Mouse (Mus musculus) E14TG2a.4 (cell line): ENCODE measurements at regions not wholly inside any gene's neighbourhood (a gene's known extent, or its start where the extent isn't known, plus 50 kb on each side); places are given as distances from the start of the nearest gene placed in this dataset.

Experiments used
- H3K27me3 ChIP-seq: 2 replicates; pipeline ENCODE4 v1.6.1; 2014; ENCODE audit warnings: low read length, control low read depth; ENCODE audit not compliant: insufficient read depth
- H3K36me3 ChIP-seq: 2 replicates; pipeline ENCODE4 v1.6.1; 2014; ENCODE audit warnings: low read length, control low read depth; ENCODE audit not compliant: insufficient read depth
- H3K4me1 ChIP-seq: replicated peaks from 2 replicates; pipeline ENCODE4 v1.6.1; 2014; ENCODE audit warnings: low read depth, low read length, control low read depth
- H3K4me3 ChIP-seq: replicated peaks from 2 replicates; pipeline ENCODE4 v1.5.1; 2014; ENCODE audit warnings: mild to moderate bottlenecking, low read length
- H3K9me3 ChIP-seq: 2 replicates; pipeline ENCODE4 v1.6.1; 2014; ENCODE audit warnings: low read length, control low read depth
- CTCF ChIP-seq: conservative IDR thresholded peaks from 2 replicates; pipeline ENCODE4 v1.5.1; 2014; ENCODE audit warnings: low read length
- NANOG ChIP-seq: IDR thresholded peaks from 2 replicates; pipeline ENCODE4 v1.6.1; 2014; ENCODE audit warnings: borderline replicate concordance, low read length, mixed read lengths
- POU5F1 ChIP-seq: IDR thresholded peaks from 2 replicates; pipeline ENCODE4 v1.6.1; 2014; ENCODE audit warnings: low read length, borderline replicate concordance

- Histone ChIP-seq H3K4me1 (no peaks in the 10 kb centered on the region), H3K27me3 (no peaks in the 10 kb centered on the region), H3K9me3 (peaks cover 3% of the 10 kb centered on the region; the same call in 1 of the 2 replicates), H3K36me3 (no peaks in the 10 kb centered on the region), H3K4me3 (no peak overlapping the region)
- TF ChIP-seq NANOG (no peak), POU5F1 (no peak), CTCF (no peak)
These were observed 201.8 kb upstream of the Slc39a10 start for GRCm38 (mm10) chr1:47094498-47094897.

GRCm38 (mm10) chr1:47093289-47093947 lies 200.8 kb upstream of the Slc39a10 start:
- Histone ChIP-seq H3K4me3 (no peak overlapping the region), H3K4me1 (no peaks in the 10 kb centered on the region), H3K9me3 (peaks cover 2% of the 10 kb centered on the region; the same call in 1 of the 2 replicates), H3K27me3 (no peaks in the 10 kb centered on the region), H3K36me3 (no peaks in the 10 kb centered on the region)
- TF ChIP-seq CTCF (no peak), POU5F1 (no peak), NANOG (no peak)

- Histone ChIP-seq H3K27me3 (no peaks in the 10 kb centered on the region), H3K4me1 (0 out of 2 replicates have a peak, but pooled peaks cover 5% of the 10 kb centered on the region), H3K4me3 (no peak overlapping the region), H3K9me3 (peaks cover 56% of the 10 kb centered on the region), H3K36me3 (no peaks in the 10 kb centered on the region)
- TF ChIP-seq NANOG: peak; percentile 68; the same call in 1 of the 2 replicates
- TF ChIP-seq POU5F1: no peak
- TF ChIP-seq CTCF: no peak
These were observed 183.8 kb upstream of the Slc39a10 start for GRCm38 (mm10) chr1:47076423-47076822.

- Histone ChIP-seq H3K27me3 (no peaks in the 10 kb centered on the region), H3K4me3 (no peak overlapping the region), H3K36me3 (no peaks in the 10 kb centered on the region), H3K4me1 (no peaks in the 10 kb centered on the region), H3K9me3 (no peaks in the 10 kb centered on the region)
- TF ChIP-seq NANOG (no peak), POU5F1 (no peak), CTCF (no peak)
These were observed 165.5 kb upstream of the Slc39a10 start for GRCm38 (mm10) chr1:47058149-47058548.

- H3K27me3 ChIP-seq: no peaks in the 10 kb centered on the region
- H3K9me3 ChIP-seq: no peaks in the 10 kb centered on the region
- no peaks in the 10 kb centered on the region for H3K36me3 ChIP-seq
- H3K4me1 ChIP-seq: no peaks in the 10 kb centered on the region
- TF ChIP-seq NANOG: no peak
- TF ChIP-seq POU5F1: no peak
- TF ChIP-seq CTCF: no peak
- no peak overlapping the region for H3K4me3 ChIP-seq
These were observed 164.7 kb upstream of the Slc39a10 start for GRCm38 (mm10) chr1:47057344-47057743.

- TF ChIP-seq CTCF (no peak), POU5F1 (no peak), NANOG (no peak)
- Histone ChIP-seq H3K4me1 (no peaks in the 10 kb centered on the region), H3K36me3 (no peaks in the 10 kb centered on the region), H3K9me3 (peaks cover 15% of the 10 kb centered on the region), H3K4me3 (no peak overlapping the region), H3K27me3 (no peaks in the 10 kb centered on the region)
These were observed 158.5 kb upstream of the Slc39a10 start for GRCm38 (mm10) chr1:47051109-47051508.

- no peak overlapping the region for H3K4me3 ChIP-seq
- peaks cover 15% of the 10 kb centered on the region for H3K9me3 ChIP-seq
- no peaks in the 10 kb centered on the region for H3K4me1 ChIP-seq
- TF ChIP-seq POU5F1: no peak
- TF ChIP-seq CTCF: no peak
- no peak for TF ChIP-seq NANOG
- H3K36me3 ChIP-seq: no peaks in the 10 kb centered on the region
- H3K27me3 ChIP-seq: no peaks in the 10 kb centered on the region
These were observed 157.8 kb upstream of the Slc39a10 start for GRCm38 (mm10) chr1:47050492-47050891.

GRCm38 (mm10) chr1:47037576-47037975 lies 144.9 kb upstream of the Slc39a10 start:
- TF ChIP-seq CTCF: no peak
- no peak for TF ChIP-seq POU5F1
- TF ChIP-seq NANOG: no peak
- no peak overlapping the region for H3K4me3 ChIP-seq

GRCm38 (mm10) chr1:47019356-47019755 lies 126.7 kb upstream of the Slc39a10 start:
- TF ChIP-seq POU5F1 (no peak), NANOG (no peak), CTCF (no peak)
- Histone ChIP-seq H3K4me3 (no peak overlapping the region), H3K4me1 (no peaks in the 10 kb centered on the region), H3K27me3 (no peaks in the 10 kb centered on the region), H3K36me3 (no peaks in the 10 kb centered on the region), H3K9me3 (peaks cover 23% of the 10 kb centered on the region)

More at GRCm38 (mm10) chr1:47037576-47037975, 144.9 kb upstream of the Slc39a10 start:
- H3K4me1 ChIP-seq: no peaks in the 10 kb centered on the region
- H3K36me3 ChIP-seq: no peaks in the 10 kb centered on the region
- H3K9me3 ChIP-seq: no peaks in the 10 kb centered on the region
- no peaks in the 10 kb centered on the region for H3K27me3 ChIP-seq
